Mouse (Mus musculus) hindbrain, embryonic 12.5 days (tissue): ENCODE results near the gene Cbr1. TPM values are rescaled to one million over a fixed set of nuclear protein-coding genes. Genes with fewer than 3 reads are reported as not detected.

ENCODE experiments used
- ATAC-seq: fragments of 200-750 bp; cut with Nextera tagmentation; 2 replicates; pipeline ENCODE4 v1.8.0; 2017; ENCODE audit warnings: moderate TSS enrichment; ENCODE audit not compliant: low FRiP score
- H3K27ac ChIP-seq: fragments of 300-500 bp; sonication (generic); 2 replicates; pipeline ENCODE4 v1.5.1; 2016; ENCODE audit warnings: mild to moderate bottlenecking
- H3K27me3 ChIP-seq: fragments of 300-500 bp; sonication (generic); 2 replicates; pipeline ENCODE4 v1.6.1; 2016; ENCODE audit warnings: mild to moderate bottlenecking
- H3K36me3 ChIP-seq: fragments of 300-500 bp; sonication (generic); 2 replicates; pipeline ENCODE4 v1.6.1; 2016; ENCODE audit warnings: mild to moderate bottlenecking
- H3K4me1 ChIP-seq: fragments of 300-500 bp; sonication (generic); 2 replicates; pipeline ENCODE4 v1.6.1; 2016
- H3K4me2 ChIP-seq: fragments of 300-500 bp; sonication (generic); replicated peaks from 2 replicates; pipeline ENCODE4 v1.6.1; 2016; ENCODE audit warnings: mild to moderate bottlenecking
- H3K4me3 ChIP-seq: fragments of 300-500 bp; sonication (generic); 2 replicates; pipeline ENCODE4 v1.5.1; 2016; ENCODE audit warnings: mild to moderate bottlenecking
- H3K9ac ChIP-seq: fragments of 300-500 bp; sonication (generic); 2 replicates; pipeline ENCODE4 v1.6.1; 2016; ENCODE audit warnings: mild to moderate bottlenecking, moderate library complexity
- H3K9me3 ChIP-seq: fragments of 300-500 bp; sonication (generic); replicated peaks from 2 replicates; pipeline ENCODE4 v1.6.1; 2016; ENCODE audit warnings: mild to moderate bottlenecking
- WGBS: fragments of 180-500 bp; shearing (Covaris S2); methylation state at CpG from one replicate; pipeline ENCODE4 v1.1.7; 2016; 5-methylcytosine and 5-hydroxymethylcytosine counted together
- polyA plus RNA-seq: library from polyadenylated mRNA; unstranded; fragments of >200 nt; fragmentation: Nextera tagmentation; extraction: Ambion mirVana; gene quantifications from 2 replicates; pipeline ENCODE4 v1.2.1, GENCODE M21; 2016

Cbr1 gene
- polyA plus RNA-seq, 1 experiment from 2014 or later: 122 TPM

DNA sequence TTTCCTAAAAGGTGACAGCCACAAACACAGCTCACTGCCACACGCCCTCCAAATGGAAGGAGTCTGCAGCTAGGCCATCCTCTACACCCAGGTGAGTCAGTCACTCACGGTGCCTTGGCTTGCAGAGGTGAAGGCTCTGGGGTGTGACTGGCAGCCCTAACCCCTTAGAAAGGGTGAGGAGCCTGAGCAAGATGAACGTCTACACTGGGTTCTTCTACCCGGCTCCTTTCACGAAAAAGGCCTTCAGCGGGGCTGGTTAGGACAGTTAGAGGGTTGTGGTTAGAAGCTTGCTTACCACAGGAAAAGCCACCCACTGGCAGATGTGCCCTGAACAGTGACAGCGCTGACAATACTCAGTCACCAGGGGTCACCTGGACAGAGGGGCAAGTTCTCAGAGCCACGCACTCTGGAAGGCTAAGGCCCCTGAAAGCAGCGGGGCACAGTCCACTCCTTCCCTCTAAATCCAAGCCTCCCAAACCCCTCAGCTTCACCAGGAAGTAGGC lies 19.9 kb upstream of the Cbr1 start:
- Histone ChIP-seq H3K27ac (no peak overlapping the region), H3K27me3 (no peaks in the 10 kb centered on the region), H3K4me2 (no peak overlapping the region), H3K4me1 (peaks cover 4% of the 10 kb centered on the region), H3K9me3 (no peaks in the 10 kb centered on the region), H3K4me3 (no peak overlapping the region), H3K9ac (0 out of 2 replicates have a peak overlapping the region, but pooled peaks have one; percentile 4), H3K36me3 (peaks cover 39% of the 10 kb centered on the region)
- WGBS: 87% methylated on average over 9 of the region's 9 CpGs
- no peak for ATAC-seq

DNA sequence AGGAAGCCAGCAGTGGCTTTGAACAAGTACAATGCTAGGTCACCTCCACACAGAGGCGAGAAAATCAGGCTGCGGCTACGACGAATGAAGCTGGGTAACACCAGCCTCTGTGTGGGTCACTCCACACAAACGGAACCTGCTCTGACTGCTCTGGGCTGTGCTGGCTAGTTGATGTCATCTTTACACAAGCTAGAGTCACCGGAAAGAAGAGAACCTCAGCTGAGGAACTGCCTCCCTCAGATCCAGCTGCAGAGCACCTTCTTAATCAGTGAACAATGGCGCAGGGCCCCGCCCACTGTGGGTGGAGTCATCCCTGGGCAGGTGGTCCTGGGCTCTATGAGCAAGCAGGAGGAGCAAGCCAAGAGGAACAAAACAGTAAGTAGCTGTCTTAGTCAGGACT lies 19.3 kb upstream of the Cbr1 start:
- no peaks in the 10 kb centered on the region for H3K27me3 ChIP-seq
- no peak overlapping the region for H3K27ac ChIP-seq
- WGBS: 69% methylated on average over 8 of the region's 8 CpGs
- H3K36me3 ChIP-seq: peaks cover 42% of the 10 kb centered on the region
- ATAC-seq: no peak
- H3K4me2 ChIP-seq: no peak overlapping the region
- H3K9ac ChIP-seq: no peak overlapping the region
- peaks cover 4% of the 10 kb centered on the region for H3K4me1 ChIP-seq
- no peak overlapping the region for H3K4me3 ChIP-seq
- no peaks in the 10 kb centered on the region for H3K9me3 ChIP-seq

DNA sequence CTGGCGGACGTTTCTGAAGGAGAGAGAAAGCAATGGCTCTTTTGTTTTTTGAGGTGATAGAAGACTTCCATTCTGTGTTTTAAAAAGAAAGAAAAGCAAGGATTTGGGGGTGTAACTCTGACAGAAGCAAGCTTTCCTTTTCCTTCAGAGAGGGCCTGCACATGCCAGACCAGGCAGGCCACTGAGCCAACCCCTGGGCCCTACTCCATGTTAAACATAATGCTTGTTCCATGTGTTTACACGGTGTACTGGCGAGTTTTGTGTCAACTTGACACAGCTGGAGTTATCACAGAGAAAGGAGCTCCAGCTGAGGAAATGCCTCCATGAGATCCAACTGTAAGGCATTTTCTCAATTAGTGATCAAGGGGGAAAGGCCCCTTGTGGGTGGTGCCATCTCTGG lies 17.4 kb upstream of the Cbr1 start:
- H3K4me3 ChIP-seq: no peak overlapping the region
- WGBS: 53% methylated on average over 4 of the region's 4 CpGs
- H3K9me3 ChIP-seq: no peaks in the 10 kb centered on the region
- H3K4me2 ChIP-seq: no peak overlapping the region
- no peak for ATAC-seq
- no peak overlapping the region for H3K9ac ChIP-seq
- peaks cover 4% of the 10 kb centered on the region for H3K4me1 ChIP-seq
- H3K27ac ChIP-seq: no peak overlapping the region
- peaks cover 48% of the 10 kb centered on the region for H3K36me3 ChIP-seq
- no peaks in the 10 kb centered on the region for H3K27me3 ChIP-seq

DNA sequence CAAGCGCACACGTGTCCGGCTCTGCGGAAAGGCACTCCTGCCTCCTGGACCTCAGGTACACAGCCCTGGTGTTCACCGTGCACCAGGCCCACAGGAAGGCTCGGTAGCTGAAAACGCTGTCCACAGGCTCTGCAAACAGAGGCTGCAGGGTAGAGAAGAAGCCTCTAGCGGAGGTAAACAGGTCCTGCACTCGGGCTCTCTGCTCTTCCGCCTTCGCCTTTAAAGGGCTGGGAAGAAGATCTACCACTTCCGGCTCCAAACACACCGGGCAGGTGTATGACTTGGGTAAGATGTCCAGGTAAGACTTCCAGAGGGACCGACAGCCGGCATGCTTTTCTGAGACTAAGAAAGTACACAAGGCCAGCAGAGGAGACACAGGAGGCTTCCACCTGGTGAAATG lies 14.7 kb upstream of the Cbr1 start:
- WGBS: 95% methylated on average over 15 of the region's 15 CpGs
- peaks cover 53% of the 10 kb centered on the region for H3K36me3 ChIP-seq
- ATAC-seq: no peak

DNA sequence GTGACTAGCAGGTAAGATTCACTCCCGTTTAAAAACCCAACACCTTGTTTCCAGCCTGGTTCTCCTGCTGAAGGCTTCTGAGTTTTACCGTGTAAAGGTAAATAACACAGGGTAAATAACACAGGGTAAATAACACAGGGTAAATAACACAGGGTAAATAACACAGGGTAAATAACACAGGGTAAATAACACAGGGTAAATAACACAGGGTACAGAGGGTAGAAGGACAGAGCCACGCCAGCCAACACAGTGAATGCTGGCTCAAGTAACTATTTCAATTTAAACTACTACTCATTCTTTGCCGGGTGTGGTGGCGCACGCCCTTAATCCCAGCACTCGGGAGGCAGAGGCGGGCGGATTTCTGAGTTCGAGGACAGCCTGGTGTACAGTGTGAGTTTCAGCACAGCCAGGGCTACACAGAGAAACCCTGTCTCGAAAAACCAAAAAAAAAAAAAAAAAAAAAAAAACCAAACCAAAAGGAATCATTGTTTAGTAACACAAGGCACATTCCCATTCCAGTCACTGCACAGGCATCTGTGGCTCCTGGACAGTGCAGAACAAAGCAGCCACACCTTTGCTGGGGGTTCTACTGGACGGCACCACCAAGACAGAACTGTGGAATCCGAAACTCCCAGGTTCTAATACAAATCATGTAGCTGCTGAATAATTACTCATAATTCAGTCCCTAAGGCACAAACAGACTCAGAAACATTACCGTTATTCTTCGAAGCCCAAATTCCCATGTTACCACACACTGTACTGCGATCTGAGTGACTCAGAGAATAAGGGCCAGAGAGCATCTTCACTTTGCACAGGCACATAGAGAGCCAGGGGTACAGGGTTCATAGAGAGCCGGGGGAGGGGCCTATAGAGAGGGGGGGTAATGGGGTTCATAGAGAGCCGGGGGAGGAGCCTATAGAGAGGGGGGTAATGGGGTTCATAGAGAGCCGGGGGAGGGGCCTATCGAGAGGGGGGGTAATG lies 13.9 kb upstream of the Cbr1 start:
- H3K4me2 ChIP-seq: no peak overlapping the region
- no peaks in the 10 kb centered on the region for H3K27me3 ChIP-seq
- peaks cover 51% of the 10 kb centered on the region for H3K36me3 ChIP-seq
- 95% methylated on average over 20 of the region's 20 CpGs for WGBS
- no peaks in the 10 kb centered on the region for H3K9me3 ChIP-seq
- H3K9ac ChIP-seq: no peak overlapping the region
- no peak for ATAC-seq
- no peak overlapping the region for H3K27ac ChIP-seq
- H3K4me1 ChIP-seq: peaks cover 4% of the 10 kb centered on the region
- H3K4me3 ChIP-seq: no peak overlapping the region

More for the DNA sequence above, 14.7 kb upstream of the Cbr1 start:
- H3K27me3 ChIP-seq: no peaks in the 10 kb centered on the region
- peaks cover 4% of the 10 kb centered on the region for H3K4me1 ChIP-seq
- no peak overlapping the region for H3K4me2 ChIP-seq
- H3K4me3 ChIP-seq: no peak overlapping the region
- H3K9me3 ChIP-seq: no peaks in the 10 kb centered on the region
- no peak overlapping the region for H3K9ac ChIP-seq
- no peak overlapping the region for H3K27ac ChIP-seq

DNA sequence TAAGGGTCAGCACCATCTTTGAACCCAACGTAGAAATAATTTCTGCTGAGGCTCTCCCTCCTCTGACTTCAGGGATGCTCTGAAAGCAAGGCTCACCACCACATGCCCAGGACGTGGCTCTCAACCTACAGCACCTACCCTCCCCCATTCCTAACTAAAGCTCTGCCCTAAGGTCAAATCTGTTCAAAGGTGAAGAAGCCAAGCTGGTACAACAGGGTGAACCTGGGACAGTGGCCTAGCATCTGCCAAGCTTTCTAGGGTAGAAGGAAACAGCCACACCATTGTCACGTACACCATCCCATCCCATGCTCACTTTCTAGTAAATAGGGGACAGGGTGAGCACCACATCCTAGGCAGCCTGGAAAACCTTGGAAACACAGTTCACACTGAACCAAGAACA lies 12.9 kb upstream of the Cbr1 start:
- no peak for ATAC-seq
- Histone ChIP-seq H3K4me3 (no peak overlapping the region), H3K36me3 (peaks cover 56% of the 10 kb centered on the region), H3K4me2 (no peak overlapping the region), H3K27ac (no peak overlapping the region), H3K9ac (no peak overlapping the region), H3K27me3 (no peaks in the 10 kb centered on the region), H3K9me3 (no peaks in the 10 kb centered on the region), H3K4me1 (peaks cover 4% of the 10 kb centered on the region)
- whole genome bisulfite sequencing: 91% methylated on average over 3 of the region's 3 CpGs

DNA sequence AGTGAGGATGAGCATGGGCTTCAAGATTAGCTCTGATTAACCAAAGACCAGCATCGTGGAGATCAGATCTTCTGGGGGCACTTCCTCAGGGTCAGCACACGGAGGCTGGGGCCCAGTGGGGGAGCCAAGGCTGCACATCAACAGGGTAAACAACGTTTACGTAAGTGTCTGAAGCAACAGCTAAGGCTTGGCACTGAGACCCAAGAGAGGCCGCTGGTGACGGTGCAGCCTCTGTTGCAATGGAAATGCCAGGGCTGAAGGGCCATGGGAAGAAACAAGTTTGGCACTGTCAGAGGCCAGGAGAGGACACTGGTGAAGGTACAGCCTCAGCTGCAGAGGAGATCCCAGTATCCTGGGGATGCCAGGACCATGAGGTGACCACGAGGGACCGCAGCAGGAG lies 12.2 kb upstream of the Cbr1 start:
- Histone ChIP-seq H3K27ac (no peak overlapping the region), H3K4me3 (no peak overlapping the region), H3K4me2 (no peak overlapping the region), H3K9ac (no peak overlapping the region), H3K4me1 (no peaks in the 10 kb centered on the region), H3K27me3 (no peaks in the 10 kb centered on the region), H3K9me3 (no peaks in the 10 kb centered on the region), H3K36me3 (peaks cover 62% of the 10 kb centered on the region)
- ATAC-seq: no peak
- 90% methylated on average over 8 of the region's 8 CpGs for WGBS

DNA sequence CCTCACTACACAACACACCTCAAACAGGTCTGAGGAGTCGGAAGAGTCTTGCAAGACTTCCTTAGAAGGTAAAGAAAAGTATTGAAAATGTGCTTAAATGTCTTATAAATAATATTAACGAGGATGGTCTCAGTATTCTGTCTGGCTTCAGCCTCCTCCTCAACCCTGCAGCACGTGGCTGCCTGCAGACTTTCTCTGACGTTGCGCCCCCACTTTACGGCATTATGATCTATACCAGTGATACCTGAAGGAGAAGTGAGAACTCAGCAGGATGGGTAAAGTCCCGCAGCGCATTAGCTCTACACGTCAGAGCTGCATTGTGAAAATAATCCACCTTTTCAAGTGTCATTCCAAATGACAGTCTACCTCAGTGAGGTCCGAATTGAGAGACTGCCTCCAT lies 11.2 kb upstream of the Cbr1 start:
- Histone ChIP-seq H3K27ac (no peak overlapping the region), H3K4me2 (no peak overlapping the region), H3K9me3 (no peaks in the 10 kb centered on the region), H3K4me1 (no peaks in the 10 kb centered on the region), H3K27me3 (no peaks in the 10 kb centered on the region), H3K4me3 (no peak overlapping the region), H3K36me3 (peaks cover 61% of the 10 kb centered on the region), H3K9ac (no peak overlapping the region)
- WGBS: 95% methylated on average over 10 of the region's 10 CpGs
- no peak for ATAC-seq

DNA sequence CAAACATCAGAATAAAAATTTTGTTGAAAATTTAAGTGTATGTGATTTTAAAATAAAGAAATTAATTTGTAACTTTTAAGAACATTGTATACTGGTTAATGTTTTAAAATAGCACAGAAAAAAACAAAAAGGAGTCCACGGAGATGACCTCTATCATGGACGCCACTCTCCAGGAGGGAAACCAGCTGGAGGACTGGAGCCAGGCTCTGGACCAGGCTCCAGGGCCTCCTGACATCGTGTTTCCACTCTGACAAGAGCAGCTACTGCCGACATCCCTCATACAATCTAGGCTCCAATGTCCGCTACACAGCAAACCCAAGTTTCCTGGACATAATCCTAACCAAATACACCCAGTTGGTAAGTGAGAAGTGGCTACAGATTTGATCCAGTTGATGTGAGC lies 9.9 kb upstream of the Cbr1 start:
- Histone ChIP-seq H3K27ac (no peak overlapping the region), H3K4me2 (no peak overlapping the region), H3K4me3 (no peak overlapping the region), H3K4me1 (no peaks in the 10 kb centered on the region), H3K9me3 (no peaks in the 10 kb centered on the region), H3K36me3 (peaks cover 48% of the 10 kb centered on the region), H3K9ac (no peak overlapping the region), H3K27me3 (no peaks in the 10 kb centered on the region)
- WGBS: 87% methylated on average over 5 of the region's 5 CpGs
- ATAC-seq: no peak

DNA sequence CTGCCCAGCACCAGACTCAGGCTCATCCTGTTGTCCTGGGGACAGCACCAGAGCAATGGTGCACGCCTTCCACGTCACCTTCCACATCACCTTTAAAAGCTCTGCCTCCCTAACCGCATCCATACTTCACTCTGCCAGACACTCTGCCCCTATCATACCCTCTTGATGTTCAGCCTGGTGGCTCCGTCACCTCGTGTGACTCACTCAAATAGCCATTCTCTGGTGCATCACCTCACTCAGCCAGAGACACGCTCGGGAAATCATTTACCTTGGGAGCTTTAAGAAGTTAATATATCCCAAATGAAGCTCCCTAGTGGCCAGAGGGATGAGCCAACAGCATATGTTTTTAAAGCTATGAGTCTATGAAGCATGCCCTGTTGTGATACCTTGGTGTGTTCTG lies 8.8 kb upstream of the Cbr1 start:
- no peaks in the 10 kb centered on the region for H3K27me3 ChIP-seq
- H3K36me3 ChIP-seq: peaks cover 44% of the 10 kb centered on the region
- ATAC-seq: no peak
- H3K4me2 ChIP-seq: no peak overlapping the region
- H3K9ac ChIP-seq: no peak overlapping the region
- no peaks in the 10 kb centered on the region for H3K9me3 ChIP-seq
- WGBS: 94% methylated on average over 7 of the region's 7 CpGs
- H3K27ac ChIP-seq: no peak overlapping the region
- H3K4me1 ChIP-seq: no peaks in the 10 kb centered on the region
- no peak overlapping the region for H3K4me3 ChIP-seq

DNA sequence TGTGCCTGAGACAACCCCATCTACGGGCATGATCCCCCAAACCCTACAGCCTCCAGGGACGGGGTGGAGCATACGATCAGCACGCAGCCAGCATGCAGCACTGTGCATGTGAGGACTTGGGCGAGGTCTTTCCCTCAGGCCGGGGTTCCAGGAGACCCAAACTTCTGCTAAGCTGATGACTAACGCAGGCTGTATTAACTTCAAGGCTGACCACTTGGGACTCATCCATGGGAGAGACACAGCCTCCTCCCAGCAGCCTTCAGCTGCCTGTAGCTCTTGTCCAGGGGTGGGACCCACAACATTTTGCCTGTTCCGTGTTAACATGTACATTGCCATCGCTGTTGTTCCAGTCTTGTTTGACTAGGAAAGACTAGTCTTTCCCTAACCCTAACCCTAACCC lies 8.1 kb upstream of the Cbr1 start:
- ATAC-seq: no peak

DNA sequence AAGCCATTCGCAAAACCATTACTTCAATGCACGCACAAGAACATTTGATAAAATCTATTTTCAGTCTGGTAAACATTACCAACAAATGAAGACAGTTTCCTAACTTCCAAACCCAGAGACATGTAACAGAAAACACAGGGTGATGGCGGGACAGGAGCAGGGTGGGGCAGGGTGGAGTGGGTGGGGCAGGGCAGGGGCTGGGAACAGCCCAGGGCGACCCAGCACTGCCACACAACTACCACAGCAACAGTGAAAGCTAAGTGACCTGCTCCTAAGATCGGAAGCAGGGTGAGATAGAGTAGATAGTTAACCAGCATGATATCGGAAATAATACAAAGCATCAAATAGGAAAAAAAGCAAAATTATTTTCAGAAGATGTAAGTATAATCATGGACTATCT lies 6.2 kb upstream of the Cbr1 start:
- H3K4me2 ChIP-seq: no peak overlapping the region
- ATAC-seq: no peak
- WGBS: 91% methylated on average over 6 of the region's 6 CpGs
- no peak overlapping the region for H3K4me3 ChIP-seq
- no peaks in the 10 kb centered on the region for H3K27me3 ChIP-seq
- peaks cover 4% of the 10 kb centered on the region; the same call in 1 of the 2 replicates for H3K4me1 ChIP-seq
- peaks cover 32% of the 10 kb centered on the region for H3K36me3 ChIP-seq
- H3K9me3 ChIP-seq: no peaks in the 10 kb centered on the region
- no peak overlapping the region for H3K27ac ChIP-seq
- H3K9ac ChIP-seq: no peak overlapping the region

More for the DNA sequence above, 8.1 kb upstream of the Cbr1 start:
- peaks cover 44% of the 10 kb centered on the region for H3K36me3 ChIP-seq
- no peak overlapping the region for H3K9ac ChIP-seq
- 90% methylated on average over 9 of the region's 9 CpGs for WGBS
- H3K9me3 ChIP-seq: no peaks in the 10 kb centered on the region
- no peak overlapping the region for H3K27ac ChIP-seq
- no peak overlapping the region for H3K4me2 ChIP-seq
- H3K4me1 ChIP-seq: no peaks in the 10 kb centered on the region
- no peaks in the 10 kb centered on the region for H3K27me3 ChIP-seq
- H3K4me3 ChIP-seq: no peak overlapping the region
